Comparison of ENCODE assay signal across 11 mouse cellular contexts in genomic region chr10:17772364-17772763, GRCm38 (mm10). TPM values are rescaled to one million over a fixed set of nuclear protein-coding genes. Genes with fewer than 3 reads are reported as not detected.
A peak's percentile ranks its signal among the peaks of the same experiment; 100 is the strongest.
DNase-seq lines count a peak whose midpoint lies in the region; ATAC-seq and TF ChIP-seq lines count a peak whose summit lies in the region.
"Had no signal": no experiment of that assay in that cellular context is flagged by ENCODE, and none has a peak within 500 bp of the region (broad histone marks: within the 10 kb centered on the region; RNA-seq: fewer than 3 reads in every experiment).

No protein-coding gene starts in this region.

- no peak overlapping the region for H3K9ac ChIP-seq in liver, adult 2 months (ENCODE audit: low read depth, low read length)
- H3K9ac ChIP-seq in liver, embryonic 12.5 days = no peak overlapping the region
- H3K9ac ChIP-seq in stomach, postnatal 0 days (ENCODE audit: low read length) = no peak overlapping the region
- H3K9ac ChIP-seq: embryonic facial prominence, embryonic 13.5 days; neural tube, embryonic 13.5 days had no signal

- intact Hi-C loops in heart, postnatal 10 days (cut with DNase I) = no loop called here

- no peak for TF ChIP-seq POLR2A in liver, adult 2 months (IDR thresholded peaks at IDR 0.05; ENCODE audit: extremely low read depth, insufficient read depth, low read length)

- H3K4me1 ChIP-seq in liver, adult 2 months (ENCODE audit: control insufficient read depth, insufficient read depth, low read length) = no peaks in the 10 kb centered on the region
- no peaks in the 10 kb centered on the region for H3K4me1 ChIP-seq in liver, embryonic 12.5 days
- no peaks in the 10 kb centered on the region for H3K4me1 ChIP-seq in stomach, postnatal 0 days (replicated peaks; ENCODE audit: control insufficient read depth, insufficient read depth)
- H3K4me1 ChIP-seq: neural tube, embryonic 13.5 days had no signal

- TF ChIP-seq EP300 in stomach, postnatal 0 days (optimal IDR thresholded peaks at IDR 0.05) = no peak

- no peak overlapping the region for H3K4me3 ChIP-seq in liver, adult 2 months (ENCODE audit: insufficient read depth, low read depth, low read length)
- H3K4me3 ChIP-seq in liver, embryonic 12.5 days = no peak overlapping the region
- no peak overlapping the region for H3K4me3 ChIP-seq in stomach, postnatal 0 days (ENCODE audit: low read depth, low read length)
- H3K4me3 ChIP-seq: embryonic facial prominence, embryonic 13.5 days; neural tube, embryonic 13.5 days had no signal

- H3K4me2 ChIP-seq in liver, embryonic 12.5 days = no peak overlapping the region
- H3K4me2 ChIP-seq in stomach, postnatal 0 days (replicated peaks; ENCODE audit: low read depth) = no peak overlapping the region
- H3K4me2 ChIP-seq: embryonic facial prominence, embryonic 13.5 days; neural tube, embryonic 13.5 days had no signal

- DNase-seq in liver, adult 2 months (ENCODE audit: extremely low read depth, low read depth, low spot score) = peak; percentile 44
- DNase-seq in heart, postnatal 10 days = peak; percentile 29 to 42
- DNase-seq in thymus, postnatal 4 days = peak; percentile 64
- DNase-seq in ovary, postnatal 36 days (ENCODE audit: low spot score) = no peak
- no peak for DNase-seq in frontal cortex, postnatal 25 days (ENCODE audit: low spot score in 2 of 2)
- DNase-seq in stomach, postnatal 0 days (ENCODE audit: low spot score) = no peak
- DNase-seq: left cerebral cortex, postnatal 4 days had no signal

- no peaks in the 10 kb centered on the region for H3K27me3 ChIP-seq in liver, adult 2 months (ENCODE audit: control insufficient read depth, insufficient read depth, low read length)
- H3K27me3 ChIP-seq in liver, embryonic 12.5 days (replicated peaks) = no peaks in the 10 kb centered on the region
- no peaks in the 10 kb centered on the region for H3K27me3 ChIP-seq in stomach, postnatal 0 days (ENCODE audit: control insufficient read depth, insufficient read depth, low read length)
- H3K27me3 ChIP-seq: embryonic facial prominence, embryonic 13.5 days; neural tube, embryonic 13.5 days had no signal

- no peaks in the 10 kb centered on the region for H3K36me3 ChIP-seq in liver, adult 2 months (ENCODE audit: control insufficient read depth, insufficient read depth, low read length)
- H3K36me3 ChIP-seq in liver, embryonic 12.5 days = no peaks in the 10 kb centered on the region
- H3K36me3 ChIP-seq in stomach, postnatal 0 days (ENCODE audit: control insufficient read depth, insufficient read depth, low read length) = no peaks in the 10 kb centered on the region
- H3K36me3 ChIP-seq: embryonic facial prominence, embryonic 13.5 days; neural tube, embryonic 13.5 days had no signal

- no peak for ATAC-seq in liver, embryonic 12.5 days
- peak; percentile 89 for ATAC-seq in megakaryocyte progenitor cell, adult 5-6 weeks (replicated peaks; ENCODE audit: poor library complexity)
- no peak for ATAC-seq in stomach, postnatal 0 days (ENCODE audit: low FRiP score, low TSS enrichment)

- no peaks in the 10 kb centered on the region for H3K79me2 ChIP-seq in liver, adult 2 months (ENCODE audit: control insufficient read depth, insufficient read depth, low read length)

- 69% methylated on average over 10 of the region's 10 CpGs for WGBS in liver, adult 2 months
- 44% methylated on average over 10 of the region's 10 CpGs for WGBS in liver, embryonic 12.5 days (ENCODE audit: insufficient replicate concordance)
- WGBS in stomach, postnatal 0 days = 74% methylated on average over 10 of the region's 10 CpGs

- TF ChIP-seq CTCF in liver, adult 2 months (IDR thresholded peaks at IDR 0.05; ENCODE audit: low read depth, low read length) = no peak
- no peak for TF ChIP-seq CTCF in stomach, postnatal 0 days (IDR thresholded peaks at IDR 0.05; ENCODE audit: low read depth)

- no peaks in the 10 kb centered on the region for H3K9me3 ChIP-seq in liver, embryonic 12.5 days (replicated peaks)
- H3K9me3 ChIP-seq in stomach, postnatal 0 days (ENCODE audit: control insufficient read depth, low read length) = no peaks in the 10 kb centered on the region
- H3K9me3 ChIP-seq: embryonic facial prominence, embryonic 13.5 days; neural tube, embryonic 13.5 days had no signal

- H3K27ac ChIP-seq in liver, adult 2 months (replicated peaks; ENCODE audit: insufficient read depth, low read depth, low read length) = no peak overlapping the region
- H3K27ac ChIP-seq in liver, embryonic 12.5 days = no peak overlapping the region
- no peak overlapping the region for H3K27ac ChIP-seq in stomach, postnatal 0 days (replicated peaks)
- H3K27ac ChIP-seq: embryonic facial prominence, embryonic 13.5 days; neural tube, embryonic 13.5 days had no signal

RNA-seq across cellular contexts. Expression of gene Txlnb, which starts 23.7 kb away (rescaled TPM):
- total RNA-seq in liver, adult 2 months (2014; rRNA removed) = 0.07 and 0.18 TPM in 2 replicates
- polyA plus RNA-seq in liver, adult 2 months (2012; rRNA removed) = 0.06 TPM in 1 of 2 replicates, not detected in the other
- polyA plus RNA-seq in liver, embryonic 12.5 days (2016; fragmentation: Nextera tagmentation; extraction: Ambion mirVana) = 0.14 and 0.19 TPM in 2 replicates
- 100 to 1,000 TPM; 136 to 145 TPM for total RNA-seq in heart, postnatal 10 days (2021)
- 0.32 and 0.44 TPM in 2 replicates for total RNA-seq in megakaryocyte progenitor cell, adult 5-6 weeks (2015)
- total RNA-seq in megakaryocyte progenitor cell, adult 5-6 weeks (2017) = 0.37 and 0.64 TPM in 2 replicates
- polyA plus RNA-seq in stomach, postnatal 0 days (2015; fragmentation: Nextera tagmentation; extraction: Ambion mirVana) = 0.16 and 0.35 TPM in 2 replicates

RNA-seq across cellular contexts. Expression of gene Cited2, which starts 49.3 kb away (rescaled TPM):
- total RNA-seq in liver, adult 2 months (2014; rRNA removed) = 9.2 and 9.7 TPM in 2 replicates
- 25.6 and 25.9 TPM in 2 replicates for polyA plus RNA-seq in liver, adult 2 months (2012; rRNA removed)
- polyA plus RNA-seq in liver, embryonic 12.5 days (2016; fragmentation: Nextera tagmentation; extraction: Ambion mirVana) = 35.3 and 36.7 TPM in 2 replicates
- 10 to 100 TPM; 29.7 to 32.9 TPM for total RNA-seq in heart, postnatal 10 days (2021)
- 195 and 231 TPM in 2 replicates for total RNA-seq in megakaryocyte progenitor cell, adult 5-6 weeks (2015)
- 49.9 and 57.5 TPM in 2 replicates for total RNA-seq in megakaryocyte progenitor cell, adult 5-6 weeks (2017)
- 33.0 and 33.7 TPM in 2 replicates for polyA plus RNA-seq in stomach, postnatal 0 days (2015; fragmentation: Nextera tagmentation; extraction: Ambion mirVana)

Comparison
In these comparisons a context has a peak if more than half of its experiments do, and no peak if none do; other contexts are left out.
1. DNase-seq: peak in liver, adult 2 months (single experiment), heart, postnatal 10 days (2 of 2) and thymus, postnatal 4 days (single experiment); none in ovary, postnatal 36 days (single experiment), frontal cortex, postnatal 25 days (0 of 2) and stomach, postnatal 0 days (single experiment).
2. RNA of gene Txlnb, which starts 23.7 kb away (total RNA-seq): 136 to 145 TPM in heart, postnatal 10 days; 0.32 to 0.64 TPM in megakaryocyte progenitor cell, adult 5-6 weeks and 0.07 to 0.18 TPM in liver, adult 2 months; every median in the first group is over 10 times any median in the second.